Mouse (Mus musculus): Measurements from ENCODE around the gene Rabgef1.
A peak's percentile ranks its signal among the peaks of the same experiment; 100 is the strongest.

The Rabgef1 gene

GRCm38 (mm10) chr5:130171423-130171954 lies at the start of gene Rabgef1:
Gene Rabgef1, plus strand, starts transcription at chr5:130171798.
- peak; percentile 88 to 89 for DNase-seq

- DNase-seq, result no peak
Observed at GRCm38 (mm10) chr5:130122355-130122754, 49.2 kb upstream of the Rabgef1 start.

- no peak for DNase-seq
Observed at GRCm38 (mm10) chr5:130124271-130124670, 47.3 kb upstream of the Rabgef1 start.

- DNase-seq, result no peak
Observed at GRCm38 (mm10) chr5:130128686-130129523, 42.7 kb upstream of the Rabgef1 start.

- no peak for DNase-seq
Observed at GRCm38 (mm10) chr5:130129524-130129793, 42.1 kb upstream of the Rabgef1 start.

- no peak for DNase-seq
Observed at GRCm38 (mm10) chr5:130136597-130136996, 35.0 kb upstream of the Rabgef1 start.

- DNase-seq, result peak; percentile 45 to 66
Observed at GRCm38 (mm10) chr5:130139393-130139792, 32.2 kb upstream of the Rabgef1 start.

- DNase-seq, result no peak
Observed at GRCm38 (mm10) chr5:130141138-130141537, 30.5 kb upstream of the Rabgef1 start.

- DNase-seq, result no peak
Observed at GRCm38 (mm10) chr5:130142041-130142440, 29.6 kb upstream of the Rabgef1 start.

GRCm38 (mm10) chr5:130143101-130143500 lies 28.5 kb upstream of the Rabgef1 start:
- no peak for DNase-seq

- DNase-seq, result peak in 1 of 2 experiments; percentile 56
Observed at GRCm38 (mm10) chr5:130143977-130144333, 27.6 kb upstream of the Rabgef1 start.

GRCm38 (mm10) chr5:130144334-130145312 lies 27.0 kb upstream of the Rabgef1 start, which contains the start of gene Kctd7:
Gene Kctd7, plus strand, starts transcription at chr5:130144861.
- DNase-seq, result peak; percentile 91 to 93

GRCm38 (mm10) chr5:130145961-130146360 lies 25.6 kb upstream of the Rabgef1 start:
- no peak for DNase-seq

GRCm38 (mm10) chr5:130149726-130150310 lies 21.8 kb upstream of the Rabgef1 start:
- no peak for DNase-seq

GRCm38 (mm10) chr5:130154286-130154685 lies 17.3 kb upstream of the Rabgef1 start:
- no peak for DNase-seq

- no peak for DNase-seq
Observed at GRCm38 (mm10) chr5:130158545-130158944, 13.1 kb upstream of the Rabgef1 start.

GRCm38 (mm10) chr5:130159761-130160201 lies 11.8 kb upstream of the Rabgef1 start:
- DNase-seq, result no peak

GRCm38 (mm10) chr5:130163670-130164069 lies 7.9 kb upstream of the Rabgef1 start:
- peak; percentile 62 to 72 for DNase-seq

- DNase-seq, result no peak
Observed at GRCm38 (mm10) chr5:130165213-130165612, 6.4 kb upstream of the Rabgef1 start.

GRCm38 (mm10) chr5:130169109-130169508 lies 2.5 kb upstream of the Rabgef1 start:
- no peak for DNase-seq

- no peak for DNase-seq
Observed at GRCm38 (mm10) chr5:130170666-130171422, 754 bp upstream of the Rabgef1 start.

GRCm38 (mm10) chr5:130171956-130172601 lies 481 bp downstream of the Rabgef1 start:
- DNase-seq, result no peak
